11 mouse cellular contexts compared by ENCODE assay signal in genomic region chr11:68585890-68586289, GRCm38 (mm10). TPM values are rescaled to one million over a fixed set of nuclear protein-coding genes. Genes with fewer than 3 reads are reported as not detected.
DNase-seq lines count a peak whose midpoint lies in the region; ATAC-seq lines count a peak whose summit lies in the region.
"Had no signal": no experiment of that assay in that cellular context is flagged by ENCODE, and none has a peak within 500 bp of the region (broad histone marks: within the 10 kb centered on the region; RNA-seq: fewer than 3 reads in every experiment).

No protein-coding gene starts in this region.

- H3K4me2 ChIP-seq in intestine, embryonic 14.5 days (ENCODE audit: low read length), result no peak overlapping the region
- no peak overlapping the region for H3K4me2 ChIP-seq in intestine, embryonic 15.5 days (replicated peaks)
- H3K4me2 ChIP-seq: midbrain, embryonic 12.5 days had no signal

- no peak for DNase-seq in intestine, embryonic 14.5 days (ENCODE audit: low spot score)
- DNase-seq in urinary bladder, postnatal 14 days (ENCODE audit: low spot score), result peak; percentile 21
- DNase-seq in urinary bladder, adult 2 months (ENCODE audit: low spot score), result no peak
- DNase-seq in heart, postnatal 4 days, result peak; percentile 66
- no peak for DNase-seq in T-cell, adult 2 months (ENCODE audit: low spot score)
- DNase-seq in cerebellum, adult 9-10 months, result no peak
- DNase-seq in adrenal gland, adult 2 months, result no peak
- DNase-seq: gastrocnemius, postnatal 36 days; layer of hippocampus, postnatal 36 days had no signal

- H3K27me3 ChIP-seq in intestine, embryonic 14.5 days (replicated peaks; ENCODE audit: control insufficient read depth, insufficient read depth, low read length), result no peaks in the 10 kb centered on the region
- H3K27me3 ChIP-seq in intestine, embryonic 15.5 days (replicated peaks), result no peaks in the 10 kb centered on the region

- no peaks in the 10 kb centered on the region for H3K36me3 ChIP-seq in intestine, embryonic 14.5 days (ENCODE audit: control insufficient read depth, insufficient read depth, low read length)
- no peaks in the 10 kb centered on the region for H3K36me3 ChIP-seq in intestine, embryonic 15.5 days
- H3K36me3 ChIP-seq: midbrain, embryonic 12.5 days had no signal

- H3K4me3 ChIP-seq in intestine, embryonic 14.5 days (ENCODE audit: low read depth, low read length), result no peak overlapping the region
- H3K4me3 ChIP-seq in intestine, embryonic 15.5 days (replicated peaks), result no peak overlapping the region
- H3K4me3 ChIP-seq: midbrain, embryonic 12.5 days had no signal

- H3K4me1 ChIP-seq in intestine, embryonic 14.5 days (replicated peaks; ENCODE audit: control insufficient read depth, insufficient read depth, low read length), result peaks cover 6% of the 10 kb centered on the region; the same call in 1 of the 2 replicates
- peaks cover 13% of the 10 kb centered on the region; the same call in 1 of the 2 replicates for H3K4me1 ChIP-seq in intestine, embryonic 15.5 days (replicated peaks)

- ATAC-seq in intestine, embryonic 14.5 days (replicated peaks; ENCODE audit: low FRiP score, low TSS enrichment, low read depth), result 0 out of 2 replicates have a peak, but pooled peaks have one; percentile 32
- ATAC-seq in intestine, embryonic 15.5 days, result no peak; the same call in 1 of the 2 replicates

- no peak overlapping the region for H3K27ac ChIP-seq in intestine, embryonic 14.5 days (ENCODE audit: low read depth)
- no peak overlapping the region for H3K27ac ChIP-seq in intestine, embryonic 15.5 days
- H3K27ac ChIP-seq: midbrain, embryonic 12.5 days had no signal

- 29% methylated on average over 3 of the region's 3 CpGs for WGBS in intestine, embryonic 14.5 days
- 21% methylated on average over 3 of the region's 3 CpGs for WGBS in intestine, embryonic 15.5 days

- no peaks in the 10 kb centered on the region for H3K9me3 ChIP-seq in intestine, embryonic 14.5 days (ENCODE audit: control insufficient read depth, low read length)
- H3K9me3 ChIP-seq in intestine, embryonic 15.5 days, result no peaks in the 10 kb centered on the region
- H3K9me3 ChIP-seq: midbrain, embryonic 12.5 days had no signal

- H3K9ac ChIP-seq in intestine, embryonic 14.5 days (ENCODE audit: low read length), result no peak overlapping the region
- no peak overlapping the region for H3K9ac ChIP-seq in intestine, embryonic 15.5 days
- H3K9ac ChIP-seq: midbrain, embryonic 12.5 days had no signal

RNA-seq across cellular contexts. Expression of gene Ccdc42, which starts 0.9 kb away (rescaled TPM):
- polyA plus RNA-seq in intestine, embryonic 14.5 days (2014; fragmentation: Nextera tagmentation; extraction: Ambion mirVana), result 0.32 TPM in 2 replicates
- 0.21 and 0.25 TPM in 2 replicates for polyA plus RNA-seq in intestine, embryonic 15.5 days (2015; fragmentation: Nextera tagmentation; extraction: Ambion mirVana)
- 0.16 and 0.22 TPM in 2 replicates for polyA plus RNA-seq in urinary bladder, adult 2 months (2012; rRNA removed)
- total RNA-seq in heart, postnatal 4 days (2021), result under 1 TPM in 1 of 2 experiments, not detected in 1; 0.25 TPM
- total RNA-seq in adrenal gland, adult 2 months (2021), result not detected
- polyA plus RNA-seq in adrenal gland, adult 2 months (2012; rRNA removed), result not detected in 2 replicates
- total RNA-seq: gastrocnemius, postnatal 36 days had no signal

RNA-seq across cellular contexts. Expression of gene Mfsd6l, which starts 29.9 kb away (rescaled TPM):
- polyA plus RNA-seq in intestine, embryonic 14.5 days (2014; fragmentation: Nextera tagmentation; extraction: Ambion mirVana), result 1.7 and 2.2 TPM in 2 replicates
- 4.3 and 4.7 TPM in 2 replicates for polyA plus RNA-seq in intestine, embryonic 15.5 days (2015; fragmentation: Nextera tagmentation; extraction: Ambion mirVana)
- 1.0 and 1.6 TPM in 2 replicates for polyA plus RNA-seq in urinary bladder, adult 2 months (2012; rRNA removed)
- under 1 TPM; 0.36 to 0.60 TPM for total RNA-seq in heart, postnatal 4 days (2021)
- total RNA-seq in adrenal gland, adult 2 months (2021), result under 1 TPM; 0.14 TPM
- polyA plus RNA-seq in adrenal gland, adult 2 months (2012; rRNA removed), result 0.17 and 0.32 TPM in 2 replicates
- total RNA-seq: gastrocnemius, postnatal 36 days; layer of hippocampus, postnatal 36 days had no signal
- polyA plus RNA-seq: midbrain, embryonic 12.5 days had no signal

Comparison
In these comparisons a context has a peak if more than half of its experiments do, and no peak if none do; other contexts are left out.
1. DNase-seq: peak in urinary bladder, postnatal 14 days (single experiment) and heart, postnatal 4 days (single experiment); none in intestine, embryonic 14.5 days (single experiment), urinary bladder, adult 2 months (single experiment), T-cell, adult 2 months (single experiment), cerebellum, adult 9-10 months (single experiment) and adrenal gland, adult 2 months (single experiment).